Mouse (Mus musculus): ENCODE measurements around the gene Igf1.

Gene Igf1

GRCm38 (mm10) chr10:87897331-87897730 lies 39.3 kb downstream of the Igf1 start:
- in situ Hi-C loops (cut with MboI, MseI) = no loop called here

- in situ Hi-C loops (cut with MboI, MseI) = no loop called here
Observed at GRCm38 (mm10) chr10:87898826-87899225, 40.8 kb downstream of the Igf1 start.

- in situ Hi-C loops (cut with MboI, MseI) = no loop called here
Observed at GRCm38 (mm10) chr10:87901916-87902315, 43.9 kb downstream of the Igf1 start.

- in situ Hi-C loops (cut with MboI, MseI) = no loop called here
Observed at GRCm38 (mm10) chr10:87904324-87904723, 46.3 kb downstream of the Igf1 start.

GRCm38 (mm10) chr10:87905087-87905486 lies 47.0 kb downstream of the Igf1 start:
- in situ Hi-C loops (cut with MboI, MseI) = no loop called here

- in situ Hi-C loops (cut with MboI, MseI) = no loop called here
Observed at GRCm38 (mm10) chr10:87906121-87906520, 48.1 kb downstream of the Igf1 start.

- in situ Hi-C loops (cut with MboI, MseI) = no loop called here
Observed at GRCm38 (mm10) chr10:87906757-87907307, 48.8 kb downstream of the Igf1 start.

GRCm38 (mm10) chr10:87913852-87914251 lies 55.8 kb downstream of the Igf1 start:
- in situ Hi-C loops (cut with MboI, MseI) = no loop called here

- in situ Hi-C loops (cut with MboI, MseI) = no loop called here
Observed at GRCm38 (mm10) chr10:87914932-87915331, 56.9 kb downstream of the Igf1 start.

GRCm38 (mm10) chr10:87915782-87916181 lies 57.7 kb downstream of the Igf1 start:
- in situ Hi-C loops (cut with MboI, MseI) = no loop called here

GRCm38 (mm10) chr10:87922263-87922662 lies 64.2 kb downstream of the Igf1 start:
- in situ Hi-C loops (cut with MboI, MseI) = no loop called here

- in situ Hi-C loops (cut with MboI, MseI) = no loop called here
Observed at GRCm38 (mm10) chr10:87926564-87926963, 68.5 kb downstream of the Igf1 start.

GRCm38 (mm10) chr10:87927131-87927609 lies 69.1 kb downstream of the Igf1 start:
- in situ Hi-C loops (cut with MboI, MseI) = no loop called here

- in situ Hi-C loops (cut with MboI, MseI) = no loop called here
Observed at GRCm38 (mm10) chr10:87948192-87948591, 90.1 kb downstream of the Igf1 start.

GRCm38 (mm10) chr10:87971536-87971935 lies 113.5 kb downstream of the Igf1 start:
- in situ Hi-C loops (cut with MboI, MseI) = no loop called here

- in situ Hi-C loops (cut with MboI, MseI) = no loop called here
Observed at GRCm38 (mm10) chr10:87973911-87974631, 116.0 kb downstream of the Igf1 start.

GRCm38 (mm10) chr10:87985375-87985774 lies 127.3 kb downstream of the Igf1 start:
- in situ Hi-C loops (cut with MboI, MseI) = no loop called here

GRCm38 (mm10) chr10:87986201-87986600 lies 128.1 kb downstream of the Igf1 start:
- in situ Hi-C loops (cut with MboI, MseI) = no loop called here
